Mouse (Mus musculus): ENCODE measurements around the gene Akt1. TPM values are rescaled to one million over a fixed set of nuclear protein-coding genes. Genes with fewer than 3 reads are reported as not detected.

Gene Akt1
- polyA plus RNA-seq, 1 experiment from 2014 or later, result 281 TPM

DNA sequence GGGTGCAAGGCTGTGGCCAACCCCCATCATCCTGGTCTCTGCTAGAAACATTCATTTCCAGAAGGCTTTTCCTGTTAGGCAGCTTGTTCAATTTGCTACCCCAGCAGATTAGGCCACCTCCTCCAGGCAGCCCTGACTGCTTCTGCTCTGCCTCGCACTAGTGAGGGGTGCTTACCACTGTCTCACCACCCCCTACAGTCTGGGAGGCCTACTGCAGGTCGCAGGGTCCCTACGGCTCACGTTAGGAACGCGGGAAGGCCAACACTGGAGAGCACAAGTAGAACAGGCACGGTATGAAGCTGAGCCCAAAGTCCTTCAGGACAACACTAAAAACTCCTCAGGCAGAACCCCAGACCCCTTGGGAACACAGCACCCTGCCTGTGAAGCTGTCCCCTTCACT lies 2.8 kb downstream of the Akt1 start:
- no peaks in the 10 kb centered on the region for H3K27me3 ChIP-seq
- no peak for DNase-seq (ENCODE audit: low read depth, low spot score)
- ChIA-PET POLR2A (interaction anchor here (1.0 kb wide), 1 partner anchor 180 kb away, joined by 5 read pairs; no protein-coding TSS in a partner anchor), CTCF (interaction anchor here (1.4 to 1.5 kb wide), 2 partner anchors 8 to 49 kb away, joined by 3 to 4 read pairs; partner anchors contain the start of gene Cep170b)
- no peak for TF ChIP-seq CTCF (IDR thresholded peaks at IDR 0.05)
- in situ Hi-C loops (cut with MboI; ENCODE audit: low pct_unique_long_range_greater_than_20kb), result no loop called here
- ATAC-seq, result no peak

- DNase-seq (ENCODE audit: low read depth, low spot score) (no peak), ATAC-seq (no peak)
- CTCF ChIA-PET, result no interaction called here
- POLR2A ChIA-PET, result interaction anchor here (0.6 to 1.0 kb wide), 2 partner anchors 23 to 179 kb away, joined by 3 to 5 read pairs; no protein-coding TSS in a partner anchor
- no peaks in the 10 kb centered on the region for H3K27me3 ChIP-seq
- no peak for TF ChIP-seq CTCF (IDR thresholded peaks at IDR 0.05)
- in situ Hi-C loops (cut with MboI; ENCODE audit: low pct_unique_long_range_greater_than_20kb), result no loop called here
Observed at GRCm38 (mm10) chr12:112670718-112671393, 3.8 kb downstream of the Akt1 start.

DNA sequence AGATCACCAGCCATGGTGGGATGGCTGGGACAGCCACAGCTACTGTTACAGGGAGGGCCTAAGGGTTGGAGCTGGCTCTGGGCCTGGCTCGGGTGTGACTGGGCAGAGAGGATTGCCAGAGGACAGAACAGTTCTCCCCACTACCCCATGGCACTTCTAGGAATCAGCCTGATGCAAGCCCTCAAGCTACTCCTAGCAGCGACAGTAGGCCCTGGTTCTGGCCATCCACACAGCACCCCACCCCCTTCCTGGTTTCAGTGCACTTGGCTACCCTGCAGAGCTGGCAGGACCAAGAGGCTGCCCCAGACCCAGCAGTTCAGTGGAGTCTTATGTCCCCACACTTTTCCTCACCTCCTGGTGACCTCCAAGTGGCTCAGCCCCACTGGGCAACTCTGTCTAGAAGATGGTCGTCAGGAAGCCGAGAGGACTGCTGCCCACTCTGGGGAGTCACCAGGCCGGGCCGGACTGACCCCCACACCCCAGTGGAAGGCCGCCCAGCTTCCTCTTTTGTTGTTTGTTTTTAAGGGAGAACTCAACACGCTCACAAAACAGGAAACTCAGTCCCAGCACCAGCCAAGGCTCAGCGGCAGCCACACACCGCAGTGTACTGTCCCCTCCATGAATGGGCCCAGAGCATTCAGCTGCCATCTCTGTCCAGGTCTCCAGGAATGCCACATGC lies 6.9 kb downstream of the Akt1 start:
- ATAC-seq (no peak), DNase-seq (ENCODE audit: low read depth, low spot score) (no peak)
- in situ Hi-C loops (cut with MboI; ENCODE audit: low pct_unique_long_range_greater_than_20kb), result no loop called here
- POLR2A ChIA-PET, result no interaction called here
- no peaks in the 10 kb centered on the region for H3K27me3 ChIP-seq
- no peak for TF ChIP-seq CTCF (IDR thresholded peaks at IDR 0.05)
- CTCF ChIA-PET, result interaction anchor here (1.2 kb wide), 1 partner anchor 16 kb away, joined by 3 read pairs; no protein-coding TSS in a partner anchor

- H3K27me3 ChIP-seq, result no peaks in the 10 kb centered on the region
- POLR2A ChIA-PET, result no interaction called here
Observed at GRCm38 (mm10) chr12:112665881-112666544, 8.7 kb downstream of the Akt1 start.

GRCm38 (mm10) chr12:112665445-112665844 lies 9.2 kb downstream of the Akt1 start:
- DNase-seq (ENCODE audit: low read depth, low spot score), result no peak
- no peak for TF ChIP-seq CTCF (IDR thresholded peaks at IDR 0.05)
- ChIA-PET CTCF (interaction anchor here (1.0 kb wide), 1 partner anchor 9 kb away, joined by 3 read pairs; the partner anchor contains the start of gene Akt1), POLR2A (no interaction called here)
- in situ Hi-C loops (cut with MboI; ENCODE audit: low pct_unique_long_range_greater_than_20kb), result no loop called here
- H3K27me3 ChIP-seq, result no peaks in the 10 kb centered on the region
- no peak for ATAC-seq

More at GRCm38 (mm10) chr12:112665881-112666544, 8.7 kb downstream of the Akt1 start:
- no peak for DNase-seq (ENCODE audit: low read depth, low spot score)
- ATAC-seq, result no peak
- in situ Hi-C loops (cut with MboI; ENCODE audit: low pct_unique_long_range_greater_than_20kb), result no loop called here
- CTCF ChIA-PET, result no interaction called here
- no peak for TF ChIP-seq CTCF (IDR thresholded peaks at IDR 0.05)

DNA sequence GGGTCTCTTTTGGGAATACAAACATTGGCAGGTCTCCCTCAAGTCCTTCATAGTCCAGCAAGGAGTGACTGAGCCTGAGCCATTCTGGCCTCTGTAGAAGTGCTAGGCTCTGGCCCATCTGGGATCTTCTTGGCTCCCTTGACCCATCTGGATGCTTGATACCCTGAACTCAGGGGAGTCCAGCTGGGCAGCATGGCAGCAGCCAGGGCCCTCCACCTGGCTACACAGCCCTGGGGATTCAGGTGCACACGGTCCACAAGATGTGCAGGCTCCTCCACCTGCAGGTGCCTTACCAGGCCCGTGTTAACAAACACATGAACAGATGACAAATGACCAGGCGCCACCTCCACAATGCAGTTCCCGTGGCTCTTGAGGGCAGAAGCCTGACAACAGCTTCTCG lies 10.0 kb downstream of the Akt1 start:
- in situ Hi-C loops (cut with MboI; ENCODE audit: low pct_unique_long_range_greater_than_20kb), result no loop called here
- POLR2A ChIA-PET, result no interaction called here
- CTCF ChIA-PET, result interaction anchor here (1.0 kb wide), 1 partner anchor 10 kb away, joined by 3 read pairs; the partner anchor contains the start of gene Akt1

GRCm38 (mm10) chr12:112664124-112664523 lies 10.6 kb downstream of the Akt1 start:
- DNase-seq (ENCODE audit: low read depth, low spot score) (no peak), ATAC-seq (no peak)
- H3K27me3 ChIP-seq, result no peaks in the 10 kb centered on the region
- in situ Hi-C loops (cut with MboI; ENCODE audit: low pct_unique_long_range_greater_than_20kb), result no loop called here
- ChIA-PET POLR2A (no interaction called here), CTCF (interaction anchor here (1.0 kb wide), 1 partner anchor 8 kb away, joined by 4 read pairs; no protein-coding TSS in a partner anchor)
- TF ChIP-seq CTCF (IDR thresholded peaks at IDR 0.05), result no peak

More for the DNA sequence above, 10.0 kb downstream of the Akt1 start:
- ATAC-seq (no peak), DNase-seq (ENCODE audit: low read depth, low spot score) (no peak)
- TF ChIP-seq CTCF (IDR thresholded peaks at IDR 0.05), result no peak
- H3K27me3 ChIP-seq, result no peaks in the 10 kb centered on the region

DNA sequence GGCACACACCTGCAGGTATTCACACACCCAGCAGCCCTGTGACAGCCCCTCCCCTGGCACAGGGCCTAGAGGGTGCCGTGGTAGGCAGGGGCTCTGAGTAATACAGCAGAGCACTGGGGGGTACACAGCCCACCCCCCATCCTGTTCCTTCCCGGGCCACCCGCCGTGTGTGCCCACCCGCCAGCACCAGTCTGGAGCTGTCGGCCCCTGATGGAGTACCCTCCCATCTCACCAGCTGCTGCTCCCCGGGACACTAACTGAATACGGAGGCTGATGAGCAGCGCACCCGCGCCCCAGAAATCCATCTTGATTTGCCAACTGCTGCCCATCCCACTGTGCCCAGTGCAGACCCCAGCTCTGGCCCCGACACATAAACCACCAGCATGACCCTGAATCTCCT lies 11.0 kb downstream of the Akt1 start:
- in situ Hi-C loops (cut with MboI; ENCODE audit: low pct_unique_long_range_greater_than_20kb), result no loop called here
- ATAC-seq, result no peak
- TF ChIP-seq CTCF (IDR thresholded peaks at IDR 0.05), result no peak
- CTCF ChIA-PET, result interaction anchor here (1.0 kb wide), 1 partner anchor 9 kb away, joined by 4 read pairs; no protein-coding TSS in a partner anchor
- no peaks in the 10 kb centered on the region for H3K27me3 ChIP-seq
- no peak for DNase-seq (ENCODE audit: low read depth, low spot score)
- POLR2A ChIA-PET, result no interaction called here

DNA sequence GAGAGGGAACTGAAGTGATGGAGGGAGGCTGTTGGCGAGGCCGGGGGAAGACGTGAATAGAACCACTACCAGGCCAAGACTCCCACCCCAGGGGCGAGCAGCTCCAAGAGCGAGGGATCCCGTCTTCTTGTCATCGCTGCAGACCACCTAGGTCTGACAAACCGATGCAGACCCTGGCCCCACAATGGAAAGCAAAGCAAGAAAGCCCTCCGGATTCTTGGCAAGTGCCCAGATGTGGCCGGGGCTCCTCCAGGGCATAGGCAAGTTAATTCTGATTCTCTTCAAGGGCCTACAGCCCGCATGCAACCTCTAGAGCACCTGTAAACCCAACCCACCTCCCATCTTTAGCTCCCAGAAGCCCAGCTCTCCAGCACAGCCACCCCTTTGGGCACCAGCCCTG lies 11.4 kb downstream of the Akt1 start:
- no peaks in the 10 kb centered on the region for H3K27me3 ChIP-seq
- in situ Hi-C loops (cut with MboI; ENCODE audit: low pct_unique_long_range_greater_than_20kb), result no loop called here
- CTCF ChIA-PET, result interaction anchor here (1.0 kb wide), 1 partner anchor 9 kb away, joined by 4 read pairs; no protein-coding TSS in a partner anchor
- DNase-seq (ENCODE audit: low read depth, low spot score), result no peak
- no peak for ATAC-seq
- POLR2A ChIA-PET, result no interaction called here
- no peak for TF ChIP-seq CTCF (IDR thresholded peaks at IDR 0.05)

DNA sequence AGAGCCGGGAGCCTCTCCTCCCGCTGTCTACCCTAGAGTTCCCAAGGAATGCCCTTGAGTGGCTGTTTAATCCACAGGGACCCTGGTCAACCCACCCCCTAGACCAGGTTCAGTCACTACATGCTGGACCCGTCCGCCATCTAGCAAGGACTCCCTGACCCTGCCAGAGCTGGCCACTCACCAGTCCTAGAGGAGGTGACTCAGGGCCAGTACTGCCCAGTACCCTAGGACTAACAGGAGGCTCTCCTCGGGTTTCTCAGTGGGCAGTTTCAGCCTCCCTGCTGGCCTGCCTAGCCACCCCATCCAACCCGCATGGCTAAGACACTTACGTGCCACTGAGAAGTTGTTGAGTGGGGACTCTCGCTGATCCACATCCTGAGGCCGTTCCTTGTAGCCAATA lies 12.8 kb downstream of the Akt1 start:
- CTCF ChIA-PET, result no interaction called here
- TF ChIP-seq CTCF (IDR thresholded peaks at IDR 0.05), result no peak
- H3K27me3 ChIP-seq, result no peaks in the 10 kb centered on the region
- POLR2A ChIA-PET, result no interaction called here
- DNase-seq (ENCODE audit: low read depth, low spot score), result no peak
- ATAC-seq, result no peak
- in situ Hi-C loops (cut with MboI; ENCODE audit: low pct_unique_long_range_greater_than_20kb), result no loop called here

DNA sequence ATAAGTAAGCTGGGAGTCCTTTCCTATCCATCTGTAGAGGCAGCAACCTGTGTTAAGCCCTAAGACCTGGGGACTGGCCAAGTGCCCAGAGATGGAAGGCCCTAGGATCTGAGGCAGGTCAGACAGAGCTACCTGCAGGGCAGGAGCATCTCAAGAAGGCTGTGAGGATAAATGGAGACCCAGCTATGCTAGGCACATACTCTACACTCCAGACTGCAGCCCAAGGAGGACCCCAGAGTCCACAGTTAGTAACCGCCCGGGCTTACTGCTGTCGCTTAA lies 13.4 kb downstream of the Akt1 start:
- DNase-seq (ENCODE audit: low read depth, low spot score) (no peak), ATAC-seq (no peak)
- no peak for TF ChIP-seq CTCF (IDR thresholded peaks at IDR 0.05)
- in situ Hi-C loops (cut with MboI; ENCODE audit: low pct_unique_long_range_greater_than_20kb), result no loop called here
- no peaks in the 10 kb centered on the region for H3K27me3 ChIP-seq
- CTCF ChIA-PET, result no interaction called here
- POLR2A ChIA-PET, result no interaction called here

Measured in Patski (cell line).